Mouse (Mus musculus): ENCODE measurements around the gene Ugt1a8. TPM values are rescaled to one million over a fixed set of nuclear protein-coding genes. Genes with fewer than 3 reads are reported as not detected.

Gene Ugt1a8
- polyA plus RNA-seq, 1 experiment from 2014 or later, result not detected

GRCm38 (mm10) chr1:88268070-88268469 lies 180.5 kb downstream of the Ugt1a8 start:
- WGBS, result 87% methylated on average over 6 of the region's 6 CpGs
- H3K27me3 ChIP-seq (ENCODE audit: low read depth, poor library complexity, severe bottlenecking), result no peaks in the 10 kb centered on the region
- H3K4me1 ChIP-seq, result no peaks in the 10 kb centered on the region
- no peak overlapping the region for H3K27ac ChIP-seq
- peaks cover 96% of the 10 kb centered on the region for H3K36me3 ChIP-seq
- H3K4me3 ChIP-seq, result no peak overlapping the region
- no peak for DNase-seq (ENCODE audit: low spot score)
- H3K9me3 ChIP-seq (replicated peaks), result 0 out of 2 replicates have a peak, but pooled peaks cover 14% of the 10 kb centered on the region

Other genes with a start within 250 kb of the Ugt1a8 start
- 38.8 and 39.7 TPM in 2 replicates for gene Dgkd, start 234.5 kb upstream of the Ugt1a8 start, polyA plus RNA-seq (2016; fragmentation: Nextera tagmentation; extraction: Ambion mirVana)
- 35.3 and 41.8 TPM in 2 replicates for gene Usp40, start 79.3 kb upstream of the Ugt1a8 start, polyA plus RNA-seq (2016; fragmentation: Nextera tagmentation; extraction: Ambion mirVana)
- gene Ugt1a10, start 32.4 kb upstream of the Ugt1a8 start, polyA plus RNA-seq (2016; fragmentation: Nextera tagmentation; extraction: Ambion mirVana), result not detected in 2 replicates
- gene Ugt1a9, start 17.0 kb upstream of the Ugt1a8 start, polyA plus RNA-seq (2016; fragmentation: Nextera tagmentation; extraction: Ambion mirVana), result not detected in 2 replicates
- 0.30 and 0.61 TPM in 2 replicates for gene Ugt1a7c, start 7.2 kb downstream of the Ugt1a8 start, polyA plus RNA-seq (2016; fragmentation: Nextera tagmentation; extraction: Ambion mirVana)
- gene Ugt1a6b, start 15.4 kb downstream of the Ugt1a8 start, polyA plus RNA-seq (2016; fragmentation: Nextera tagmentation; extraction: Ambion mirVana), result not detected in 2 replicates
- 0.11 and 0.16 TPM in 2 replicates for gene Ugt1a6a, start 47.0 kb downstream of the Ugt1a8 start, polyA plus RNA-seq (2016; fragmentation: Nextera tagmentation; extraction: Ambion mirVana)
- not detected in 2 replicates for gene Ugt1a5, start 78.2 kb downstream of the Ugt1a8 start, polyA plus RNA-seq (2016; fragmentation: Nextera tagmentation; extraction: Ambion mirVana)
- not detected in 2 replicates for gene Ugt1a2, start 112.8 kb downstream of the Ugt1a8 start, polyA plus RNA-seq (2016; fragmentation: Nextera tagmentation; extraction: Ambion mirVana)
- 8.9 and 10.4 TPM in 2 replicates for gene Dnajb3, start 118.0 kb downstream of the Ugt1a8 start, polyA plus RNA-seq (2016; fragmentation: Nextera tagmentation; extraction: Ambion mirVana)
- gene Ugt1a1, start 124.1 kb downstream of the Ugt1a8 start, polyA plus RNA-seq (2016; fragmentation: Nextera tagmentation; extraction: Ambion mirVana), result 0.13 TPM in 1 of 2 replicates, not detected in the other
- 1.2 and 1.3 TPM in 2 replicates for gene Mroh2a, start 139.2 kb downstream of the Ugt1a8 start, polyA plus RNA-seq (2016; fragmentation: Nextera tagmentation; extraction: Ambion mirVana)
- 206 and 245 TPM in 2 replicates for gene Hjurp, start 189.8 kb downstream of the Ugt1a8 start, polyA plus RNA-seq (2016; fragmentation: Nextera tagmentation; extraction: Ambion mirVana)
- gene Trpm8, start 189.8 kb downstream of the Ugt1a8 start, polyA plus RNA-seq (2016; fragmentation: Nextera tagmentation; extraction: Ambion mirVana), result not detected in 2 replicates

All from limb, embryonic 10.5 days (tissue).